ENCODE assay signal across 13 mouse cellular contexts in genomic region chr11:54975340-54975739, GRCm38 (mm10).
"Had no signal": no experiment of that assay in that cellular context is flagged by ENCODE, and none has a peak within 500 bp of the region (broad histone marks: within the 10 kb centered on the region; RNA-seq: fewer than 3 reads in every experiment).

No protein-coding gene starts in this region.

- H3K27me3 ChIP-seq: midbrain, embryonic 13.5 days; midbrain, embryonic 15.5 days; neural tube, embryonic 12.5 days had no signal

- ATAC-seq: midbrain, embryonic 13.5 days; midbrain, embryonic 15.5 days had no signal

- H3K4me2 ChIP-seq: lung, embryonic 14.5 days; midbrain, embryonic 11.5 days; midbrain, embryonic 13.5 days; midbrain, embryonic 15.5 days; neural tube, embryonic 12.5 days had no signal

- H3K4me3 ChIP-seq: midbrain, embryonic 13.5 days; midbrain, embryonic 15.5 days; neural tube, embryonic 12.5 days had no signal

- DNase-seq: lung, adult 18-20 months; lung, embryonic 14.5 days; lung, postnatal 10 days; lung, postnatal 4 days; right cerebral cortex, postnatal 14 days; thymus, adult 18-20 months; thymus, postnatal 14 days; thymus, postnatal 36 days had no signal

- H3K4me1 ChIP-seq: midbrain, embryonic 15.5 days had no signal

- H3K27ac ChIP-seq: liver, embryonic 14.5 days; midbrain, embryonic 13.5 days; midbrain, embryonic 15.5 days; neural tube, embryonic 12.5 days had no signal

- H3K9ac ChIP-seq: liver, embryonic 14.5 days; lung, embryonic 14.5 days; midbrain, embryonic 13.5 days; midbrain, embryonic 15.5 days; neural tube, embryonic 12.5 days had no signal

- H3K36me3 ChIP-seq: midbrain, embryonic 13.5 days; midbrain, embryonic 15.5 days had no signal

- H3K9me3 ChIP-seq: midbrain, embryonic 13.5 days; midbrain, embryonic 15.5 days; neural tube, embryonic 12.5 days had no signal
